Mouse (Mus musculus): ENCODE data around the gene Fbxl2. TPM values are rescaled to one million over a fixed set of nuclear protein-coding genes. Genes with fewer than 3 reads are reported as not detected.
"Not testable (repeated sequence)": the region's sequence is repeated elsewhere in the genome, so short reads cannot be mapped to it uniquely, and the experiment has no call there.

Fbxl2 gene
- 7.3 and 8.5 TPM in 2 replicates for polyA plus RNA-seq (2015; fragmentation: Nextera tagmentation; extraction: Ambion mirVana)

GRCm38 (mm10) chr9:114046028-114046427, at the start of gene Fbxl2:
Fbxl2 (minus strand) TSS chr9:114046191.
- no peaks in the 10 kb centered on the region for H3K36me3 ChIP-seq
- H3K27ac ChIP-seq (replicated peaks), result no peak within 1 kb of the TSS
- ATAC-seq (ENCODE audit: insufficient number of reproducible peaks, low FRiP score, low TSS enrichment, low read depth), result no peak
- no peaks in the 10 kb centered on the region for H3K9me3 ChIP-seq (replicated peaks)
- no peak within 1 kb of the TSS for H3K4me2 ChIP-seq (replicated peaks)
- H3K4me1 ChIP-seq, result peaks cover 13% of the 10 kb centered on the region
- 83% methylated on average over 10 of the region's 10 CpGs for WGBS
- H3K9ac ChIP-seq, result no peak within 1 kb of the TSS
- H3K27me3 ChIP-seq, result no peaks in the 10 kb centered on the region
- H3K4me3 ChIP-seq (replicated peaks), result no peak within 1 kb of the TSS

- Histone ChIP-seq H3K27me3 (no peaks in the 10 kb centered on the region), H3K36me3 (no peaks in the 10 kb centered on the region), H3K27ac (replicated peaks) (no peak overlapping the region), H3K4me1 (no peaks in the 10 kb centered on the region), H3K4me2 (replicated peaks) (no peak overlapping the region), H3K9ac (no peak overlapping the region), H3K9me3 (replicated peaks) (no peaks in the 10 kb centered on the region), H3K4me3 (replicated peaks) (no peak overlapping the region)
- 84% methylated on average over 2 of the region's 2 CpGs for WGBS
- no peak for ATAC-seq (ENCODE audit: insufficient number of reproducible peaks, low FRiP score, low TSS enrichment, low read depth)
Observed at GRCm38 (mm10) chr9:114094854-114095253, 48.9 kb upstream of the Fbxl2 start.

- 13% methylated on average over 9 of the region's 9 CpGs for WGBS
- not testable (repeated sequence) for H3K36me3 ChIP-seq; H3K4me1 ChIP-seq; H3K27me3 ChIP-seq; H3K9ac ChIP-seq; H3K9me3 ChIP-seq (replicated peaks); H3K27ac ChIP-seq (replicated peaks); H3K4me3 ChIP-seq (replicated peaks); H3K4me2 ChIP-seq (replicated peaks); ATAC-seq (ENCODE audit: insufficient number of reproducible peaks, low FRiP score, low TSS enrichment, low read depth)
Observed at GRCm38 (mm10) chr9:114092188-114092587, 46.2 kb upstream of the Fbxl2 start.

GRCm38 (mm10) chr9:114088885-114089284, 42.9 kb upstream of the Fbxl2 start:
- H3K36me3 ChIP-seq; H3K4me3 ChIP-seq (replicated peaks); ATAC-seq (ENCODE audit: insufficient number of reproducible peaks, low FRiP score, low TSS enrichment, low read depth); H3K27ac ChIP-seq (replicated peaks); H3K4me2 ChIP-seq (replicated peaks); H3K9ac ChIP-seq; H3K9me3 ChIP-seq (replicated peaks); H3K4me1 ChIP-seq; H3K27me3 ChIP-seq: not testable (repeated sequence)
- WGBS, result 84% methylated on average over 6 of the region's 6 CpGs

- H3K27ac ChIP-seq (replicated peaks), result no peak overlapping the region
- no peak for ATAC-seq (ENCODE audit: insufficient number of reproducible peaks, low FRiP score, low TSS enrichment, low read depth)
- 71% methylated on average over 11 of the region's 11 CpGs for WGBS
- no peaks in the 10 kb centered on the region for H3K9me3 ChIP-seq (replicated peaks)
- H3K4me3 ChIP-seq (replicated peaks), result no peak overlapping the region
- H3K4me1 ChIP-seq, result no peaks in the 10 kb centered on the region
- no peaks in the 10 kb centered on the region for H3K27me3 ChIP-seq
- H3K36me3 ChIP-seq, result no peaks in the 10 kb centered on the region
- no peak overlapping the region for H3K9ac ChIP-seq
- H3K4me2 ChIP-seq (replicated peaks), result no peak overlapping the region
Observed at GRCm38 (mm10) chr9:114087106-114087815, 41.3 kb upstream of the Fbxl2 start.

GRCm38 (mm10) chr9:114086422-114086821, 40.4 kb upstream of the Fbxl2 start:
- Histone ChIP-seq H3K4me2 (replicated peaks) (no peak overlapping the region), H3K4me1 (no peaks in the 10 kb centered on the region), H3K9ac (no peak overlapping the region), H3K27me3 (no peaks in the 10 kb centered on the region), H3K36me3 (no peaks in the 10 kb centered on the region), H3K27ac (replicated peaks) (no peak overlapping the region), H3K9me3 (replicated peaks) (no peaks in the 10 kb centered on the region), H3K4me3 (replicated peaks) (no peak overlapping the region)
- 88% methylated on average over 3 of the region's 3 CpGs for WGBS
- no peak for ATAC-seq (ENCODE audit: insufficient number of reproducible peaks, low FRiP score, low TSS enrichment, low read depth)

- H3K4me2 ChIP-seq (replicated peaks), result no peak overlapping the region
- H3K9ac ChIP-seq, result no peak overlapping the region
- no peak for ATAC-seq (ENCODE audit: insufficient number of reproducible peaks, low FRiP score, low TSS enrichment, low read depth)
- no peaks in the 10 kb centered on the region for H3K9me3 ChIP-seq (replicated peaks)
- H3K27ac ChIP-seq (replicated peaks), result no peak overlapping the region
- H3K27me3 ChIP-seq, result no peaks in the 10 kb centered on the region
- WGBS, result 82% methylated on average over 19 of the region's 19 CpGs
- no peak overlapping the region for H3K4me3 ChIP-seq (replicated peaks)
- H3K4me1 ChIP-seq, result no peaks in the 10 kb centered on the region
- no peaks in the 10 kb centered on the region for H3K36me3 ChIP-seq
Observed at GRCm38 (mm10) chr9:114073681-114074080, 27.7 kb upstream of the Fbxl2 start.

- no peak for ATAC-seq (ENCODE audit: insufficient number of reproducible peaks, low FRiP score, low TSS enrichment, low read depth)
- Histone ChIP-seq H3K9me3 (replicated peaks) (no peaks in the 10 kb centered on the region), H3K4me1 (no peaks in the 10 kb centered on the region), H3K4me2 (replicated peaks) (no peak overlapping the region), H3K27ac (replicated peaks) (no peak overlapping the region), H3K27me3 (no peaks in the 10 kb centered on the region), H3K9ac (no peak overlapping the region), H3K36me3 (no peaks in the 10 kb centered on the region), H3K4me3 (replicated peaks) (no peak overlapping the region)
- WGBS, result 62% methylated on average over 6 of the region's 6 CpGs
Observed at GRCm38 (mm10) chr9:114069372-114069771, 23.4 kb upstream of the Fbxl2 start.

GRCm38 (mm10) chr9:114068494-114069053, 22.6 kb upstream of the Fbxl2 start:
- no peaks in the 10 kb centered on the region for H3K36me3 ChIP-seq
- H3K4me3 ChIP-seq (replicated peaks), result no peak overlapping the region
- 47% methylated on average over 12 of the region's 12 CpGs for WGBS
- no peaks in the 10 kb centered on the region for H3K4me1 ChIP-seq
- H3K27me3 ChIP-seq, result no peaks in the 10 kb centered on the region
- no peak overlapping the region for H3K4me2 ChIP-seq (replicated peaks)
- no peak overlapping the region for H3K9ac ChIP-seq
- no peak for ATAC-seq (ENCODE audit: insufficient number of reproducible peaks, low FRiP score, low TSS enrichment, low read depth)
- no peak overlapping the region for H3K27ac ChIP-seq (replicated peaks)
- no peaks in the 10 kb centered on the region for H3K9me3 ChIP-seq (replicated peaks)

- Histone ChIP-seq H3K27me3 (peaks cover 34% of the 10 kb centered on the region), H3K36me3 (no peaks in the 10 kb centered on the region), H3K4me2 (replicated peaks) (peak within 1 kb of the TSS; percentile 87), H3K9ac (peak within 1 kb of the TSS; percentile 26; the same call in 1 of the 2 replicates), H3K4me3 (replicated peaks) (peak within 1 kb of the TSS; percentile 51), H3K27ac (replicated peaks) (no peak within 1 kb of the TSS), H3K9me3 (replicated peaks) (no peaks in the 10 kb centered on the region), H3K4me1 (peaks cover 10% of the 10 kb centered on the region)
- under 1% methylated on average over 60 of the region's 60 CpGs for WGBS
- peak; percentile 76 for ATAC-seq (ENCODE audit: insufficient number of reproducible peaks, low FRiP score, low TSS enrichment, low read depth)
Observed at GRCm38 (mm10) chr9:114057090-114057796, 11.3 kb upstream of the Fbxl2 start, which contains the start of gene Susd5. Susd5 (plus strand) TSS chr9:114057140.

- Histone ChIP-seq H3K27ac (replicated peaks) (no peak overlapping the region), H3K9ac (no peak overlapping the region), H3K27me3 (peaks cover 24% of the 10 kb centered on the region), H3K4me2 (replicated peaks) (no peak overlapping the region), H3K9me3 (replicated peaks) (no peaks in the 10 kb centered on the region), H3K36me3 (no peaks in the 10 kb centered on the region), H3K4me1 (peaks cover 17% of the 10 kb centered on the region), H3K4me3 (replicated peaks) (no peak overlapping the region)
- no peak for ATAC-seq (ENCODE audit: insufficient number of reproducible peaks, low FRiP score, low TSS enrichment, low read depth)
- WGBS, result 82% methylated on average over 6 of the region's 6 CpGs
Observed at GRCm38 (mm10) chr9:114052866-114053265, 6.9 kb upstream of the Fbxl2 start.
